Mouse (Mus musculus): ENCODE data around the gene Gm15319. TPM values are rescaled to one million over a fixed set of nuclear protein-coding genes. Genes with fewer than 3 reads are reported as not detected.
"Not testable (repeated sequence)": the region's sequence is repeated elsewhere in the genome, so short reads cannot be mapped to it uniquely, and the experiment has no call there.

The Gm15319 gene
- polyA plus RNA-seq, 1 experiment from 2014 or later, result 0.17 TPM

DNA sequence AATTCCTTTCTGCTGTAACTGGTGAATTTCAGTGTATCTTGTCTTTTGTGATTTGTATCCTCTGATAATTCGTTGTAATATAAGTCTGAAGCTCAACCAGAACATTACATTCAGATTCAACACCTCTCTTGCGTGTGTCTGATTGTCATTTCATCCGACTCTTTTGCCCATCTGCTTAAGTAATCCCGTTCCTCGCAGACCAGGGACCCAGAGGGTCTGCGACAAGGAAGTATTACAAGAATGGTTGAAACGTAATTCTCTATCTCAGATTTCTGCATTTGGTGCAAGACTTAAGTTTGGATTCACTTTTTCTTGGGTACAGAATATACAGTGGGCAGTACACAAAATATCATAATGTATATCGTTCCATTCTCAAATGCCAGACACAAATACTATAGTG, 73.0 kb downstream of the Gm15319 start:
- H3K36me3 ChIP-seq (ENCODE audit: control insufficient read depth, insufficient read depth, low read length); H3K27ac ChIP-seq (ENCODE audit: low read depth, low read length); H3K9ac ChIP-seq (ENCODE audit: low read length); H3K27me3 ChIP-seq (ENCODE audit: control insufficient read depth, insufficient read depth, low read length); ATAC-seq (replicated peaks; ENCODE audit: low FRiP score); DNase-seq (ENCODE audit: low spot score); H3K4me3 ChIP-seq (ENCODE audit: low read depth, low read length); H3K4me2 ChIP-seq (ENCODE audit: low read depth, low read length, severe bottlenecking); H3K4me1 ChIP-seq (replicated peaks; ENCODE audit: control insufficient read depth, insufficient read depth, low read length); H3K9me3 ChIP-seq (ENCODE audit: control insufficient read depth, low read length): not testable (repeated sequence)
- WGBS, result 89% methylated on average over 4 of the region's 8 CpGs

DNA sequence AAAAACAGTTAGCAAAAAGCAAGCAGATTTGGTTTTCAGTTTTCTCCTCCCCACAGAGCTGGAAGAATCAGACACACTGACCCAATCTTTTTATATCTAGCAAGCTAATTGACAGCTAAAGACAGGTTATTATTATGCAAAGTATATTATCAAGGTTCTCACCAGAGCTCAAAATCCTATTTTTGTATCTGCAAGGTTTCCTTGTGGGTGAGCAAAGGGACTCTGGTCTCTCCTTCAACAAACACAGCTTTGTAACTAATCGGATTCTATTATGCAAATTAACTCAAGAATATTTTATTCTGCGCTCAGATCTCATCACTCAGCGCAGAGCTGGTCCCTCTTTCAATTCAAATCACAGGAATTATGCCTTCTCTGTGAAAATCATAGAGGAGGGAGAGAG, 74.1 kb downstream of the Gm15319 start:
- H3K9me3 ChIP-seq (ENCODE audit: control insufficient read depth, low read length); H3K9ac ChIP-seq (ENCODE audit: low read length); H3K4me2 ChIP-seq (ENCODE audit: low read depth, low read length, severe bottlenecking); DNase-seq (ENCODE audit: low spot score); H3K36me3 ChIP-seq (ENCODE audit: control insufficient read depth, insufficient read depth, low read length); H3K4me3 ChIP-seq (ENCODE audit: low read depth, low read length); H3K27ac ChIP-seq (ENCODE audit: low read depth, low read length); H3K27me3 ChIP-seq (ENCODE audit: control insufficient read depth, insufficient read depth, low read length); H3K4me1 ChIP-seq (replicated peaks; ENCODE audit: control insufficient read depth, insufficient read depth, low read length); ATAC-seq (replicated peaks; ENCODE audit: low FRiP score): not testable (repeated sequence)
- WGBS, result 80% methylated on average over 1 of the region's 3 CpGs

DNA sequence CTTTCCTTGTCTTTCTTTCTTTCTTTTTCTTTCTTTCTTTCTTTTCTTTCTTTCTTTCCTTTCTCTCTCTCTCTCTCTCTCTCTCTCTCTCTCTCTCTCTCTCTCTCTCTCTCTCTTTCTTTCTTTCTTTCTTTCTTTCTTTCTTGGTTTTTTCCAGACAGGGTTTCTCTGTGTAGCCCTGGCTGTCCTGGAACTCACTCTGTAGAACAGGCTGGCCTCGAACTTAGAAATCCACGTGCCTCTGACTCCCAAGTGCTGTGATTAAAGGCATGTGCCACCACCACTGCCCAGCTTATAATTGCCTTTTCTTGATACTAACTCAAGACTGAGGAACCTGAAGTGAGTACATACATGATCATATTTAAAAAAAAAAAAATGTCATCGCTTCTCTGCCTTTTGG, 75.3 kb downstream of the Gm15319 start:
- H3K4me3 ChIP-seq (ENCODE audit: low read depth, low read length); H3K9ac ChIP-seq (ENCODE audit: low read length); H3K4me1 ChIP-seq (replicated peaks; ENCODE audit: control insufficient read depth, insufficient read depth, low read length); H3K9me3 ChIP-seq (ENCODE audit: control insufficient read depth, low read length); H3K36me3 ChIP-seq (ENCODE audit: control insufficient read depth, insufficient read depth, low read length); DNase-seq (ENCODE audit: low spot score); H3K27me3 ChIP-seq (ENCODE audit: control insufficient read depth, insufficient read depth, low read length); ATAC-seq (replicated peaks; ENCODE audit: low FRiP score); H3K4me2 ChIP-seq (ENCODE audit: low read depth, low read length, severe bottlenecking); H3K27ac ChIP-seq (ENCODE audit: low read depth, low read length): not testable (repeated sequence)
- 91% methylated on average over 3 of the region's 3 CpGs for WGBS

Data from forebrain, embryonic 11.5 days (tissue).